Mouse (Mus musculus): ENCODE measurements around the gene Qrfp. TPM values are rescaled to one million over a fixed set of nuclear protein-coding genes. Genes with fewer than 3 reads are reported as not detected.

Gene Qrfp
- polyA plus RNA-seq, 1 experiment, result 0.11 TPM

GRCm38 (mm10) chr2:31762155-31762554 is 48.2 kb downstream of the Qrfp start:
- WGBS, result 28% methylated on average over 3 of the region's 3 CpGs
- Histone ChIP-seq H3K4me1 (ENCODE audit: control insufficient read depth, insufficient read depth, low read length) (peaks cover 36% of the 10 kb centered on the region), H3K27ac (ENCODE audit: insufficient read depth, low read depth, low read length) (peak overlapping the region; percentile 49; the same call in 1 of the 2 replicates), H3K27me3 (replicated peaks; ENCODE audit: control insufficient read depth, insufficient read depth, low read length) (no peaks in the 10 kb centered on the region), H3K4me3 (ENCODE audit: insufficient read depth, low read depth, low read length) (no peak overlapping the region), H3K36me3 (ENCODE audit: control insufficient read depth, insufficient read depth, low read length) (no peaks in the 10 kb centered on the region)
- no peak for TF ChIP-seq CTCF (conservative IDR thresholded peaks at IDR 0.05; ENCODE audit: insufficient read depth, insufficient read length, low read depth, low read length)
- no peak for TF ChIP-seq POLR2A (IDR thresholded peaks at IDR 0.05; ENCODE audit: low read depth, low read length)
- no peak for DNase-seq

- WGBS, result 25% methylated on average over 4 of the region's 4 CpGs
- TF ChIP-seq CTCF (conservative IDR thresholded peaks at IDR 0.05; ENCODE audit: insufficient read depth, insufficient read length, low read depth, low read length), result no peak
- TF ChIP-seq POLR2A (IDR thresholded peaks at IDR 0.05; ENCODE audit: low read depth, low read length), result no peak
- peak overlapping the region; percentile 49 for H3K27ac ChIP-seq (ENCODE audit: insufficient read depth, low read depth, low read length)
- DNase-seq, result peak; percentile 55
- 0 out of 2 replicates have a peak overlapping the region, but pooled peaks have one; percentile 69 for H3K4me3 ChIP-seq (ENCODE audit: insufficient read depth, low read depth, low read length)
- no peaks in the 10 kb centered on the region for H3K27me3 ChIP-seq (replicated peaks; ENCODE audit: control insufficient read depth, insufficient read depth, low read length)
- H3K4me1 ChIP-seq (ENCODE audit: control insufficient read depth, insufficient read depth, low read length), result peaks cover 34% of the 10 kb centered on the region
- H3K36me3 ChIP-seq (ENCODE audit: control insufficient read depth, insufficient read depth, low read length), result no peaks in the 10 kb centered on the region
Measured at GRCm38 (mm10) chr2:31761585-31761984, 48.8 kb downstream of the Qrfp start.

- Histone ChIP-seq H3K4me1 (ENCODE audit: control insufficient read depth, insufficient read depth, low read length) (peaks cover 32% of the 10 kb centered on the region), H3K27me3 (replicated peaks; ENCODE audit: control insufficient read depth, insufficient read depth, low read length) (no peaks in the 10 kb centered on the region), H3K36me3 (ENCODE audit: control insufficient read depth, insufficient read depth, low read length) (no peaks in the 10 kb centered on the region), H3K4me3 (ENCODE audit: insufficient read depth, low read depth, low read length) (peak overlapping the region; percentile 69), H3K27ac (ENCODE audit: insufficient read depth, low read depth, low read length) (peak overlapping the region; percentile 47)
- DNase-seq, result no peak
- 12% methylated on average over 7 of the region's 7 CpGs for WGBS
- TF ChIP-seq CTCF (conservative IDR thresholded peaks at IDR 0.05; ENCODE audit: insufficient read depth, insufficient read length, low read depth, low read length), result no peak
- TF ChIP-seq POLR2A (IDR thresholded peaks at IDR 0.05; ENCODE audit: low read depth, low read length), result no peak
Measured at GRCm38 (mm10) chr2:31761115-31761531, 49.3 kb downstream of the Qrfp start.

- DNase-seq, result no peak
- WGBS, result 0% methylated on average over 1 of the region's 1 CpGs
- no peak for TF ChIP-seq POLR2A (IDR thresholded peaks at IDR 0.05; ENCODE audit: low read depth, low read length)
- TF ChIP-seq CTCF (conservative IDR thresholded peaks at IDR 0.05; ENCODE audit: insufficient read depth, insufficient read length, low read depth, low read length), result no peak
Measured at GRCm38 (mm10) chr2:31760486-31760885, 49.9 kb downstream of the Qrfp start.

GRCm38 (mm10) chr2:31759751-31760460 is 50.5 kb downstream of the Qrfp start:
- H3K27ac ChIP-seq (ENCODE audit: insufficient read depth, low read depth, low read length), result peak overlapping the region; percentile 96
- H3K4me3 ChIP-seq (ENCODE audit: insufficient read depth, low read depth, low read length), result peak overlapping the region; percentile 69
- TF ChIP-seq POLR2A (IDR thresholded peaks at IDR 0.05; ENCODE audit: low read depth, low read length) (no peak), CTCF (conservative IDR thresholded peaks at IDR 0.05; ENCODE audit: insufficient read depth, insufficient read length, low read depth, low read length) (no peak)
- H3K4me1 ChIP-seq (ENCODE audit: control insufficient read depth, insufficient read depth, low read length), result peaks cover 26% of the 10 kb centered on the region
- no peaks in the 10 kb centered on the region for H3K36me3 ChIP-seq (ENCODE audit: control insufficient read depth, insufficient read depth, low read length)
- H3K27me3 ChIP-seq (replicated peaks; ENCODE audit: control insufficient read depth, insufficient read depth, low read length), result no peaks in the 10 kb centered on the region
- DNase-seq, result peak; percentile 85
- WGBS, result 1% methylated on average over 42 of the region's 42 CpGs

More at GRCm38 (mm10) chr2:31760486-31760885, 49.9 kb downstream of the Qrfp start:
- Histone ChIP-seq H3K4me3 (ENCODE audit: insufficient read depth, low read depth, low read length) (peak overlapping the region; percentile 69), H3K4me1 (ENCODE audit: control insufficient read depth, insufficient read depth, low read length) (peaks cover 28% of the 10 kb centered on the region), H3K27ac (ENCODE audit: insufficient read depth, low read depth, low read length) (peak overlapping the region; percentile 96), H3K27me3 (replicated peaks; ENCODE audit: control insufficient read depth, insufficient read depth, low read length) (no peaks in the 10 kb centered on the region), H3K36me3 (ENCODE audit: control insufficient read depth, insufficient read depth, low read length) (no peaks in the 10 kb centered on the region)

GRCm38 (mm10) chr2:31758966-31759365 is 51.4 kb downstream of the Qrfp start:
- no peaks in the 10 kb centered on the region for H3K27me3 ChIP-seq (replicated peaks; ENCODE audit: control insufficient read depth, insufficient read depth, low read length)
- TF ChIP-seq CTCF (conservative IDR thresholded peaks at IDR 0.05; ENCODE audit: insufficient read depth, insufficient read length, low read depth, low read length), result no peak
- TF ChIP-seq POLR2A (IDR thresholded peaks at IDR 0.05; ENCODE audit: low read depth, low read length), result no peak
- H3K36me3 ChIP-seq (ENCODE audit: control insufficient read depth, insufficient read depth, low read length), result no peaks in the 10 kb centered on the region
- H3K27ac ChIP-seq (ENCODE audit: insufficient read depth, low read depth, low read length), result no peak overlapping the region
- 76% methylated on average over 5 of the region's 5 CpGs for WGBS
- H3K4me3 ChIP-seq (ENCODE audit: insufficient read depth, low read depth, low read length), result no peak overlapping the region
- peaks cover 26% of the 10 kb centered on the region for H3K4me1 ChIP-seq (ENCODE audit: control insufficient read depth, insufficient read depth, low read length)
- no peak for DNase-seq

- H3K4me1 ChIP-seq (ENCODE audit: control insufficient read depth, insufficient read depth, low read length), result peaks cover 17% of the 10 kb centered on the region
- no peak overlapping the region for H3K27ac ChIP-seq (ENCODE audit: insufficient read depth, low read depth, low read length)
- no peak for DNase-seq
- TF ChIP-seq POLR2A (IDR thresholded peaks at IDR 0.05; ENCODE audit: low read depth, low read length), result no peak
- no peak for TF ChIP-seq CTCF (conservative IDR thresholded peaks at IDR 0.05; ENCODE audit: insufficient read depth, insufficient read length, low read depth, low read length)
- H3K27me3 ChIP-seq (replicated peaks; ENCODE audit: control insufficient read depth, insufficient read depth, low read length), result no peaks in the 10 kb centered on the region
- no peaks in the 10 kb centered on the region for H3K36me3 ChIP-seq (ENCODE audit: control insufficient read depth, insufficient read depth, low read length)
- no peak overlapping the region for H3K4me3 ChIP-seq (ENCODE audit: insufficient read depth, low read depth, low read length)
Measured at GRCm38 (mm10) chr2:31757472-31757871, 52.9 kb downstream of the Qrfp start.

Other genes with a start within 250 kb of the Qrfp start
- 23.6 and 34.7 TPM in 2 replicates for gene Fubp3, start 237.9 kb downstream of the Qrfp start, polyA plus RNA-seq (2012; rRNA removed)
- not detected in 2 replicates for gene Prdm12, start 170.5 kb downstream of the Qrfp start, polyA plus RNA-seq (2012; rRNA removed)
- 9.8 and 11.4 TPM in 2 replicates for gene Exosc2, start 139.9 kb downstream of the Qrfp start, polyA plus RNA-seq (2012; rRNA removed)
- 30.5 and 38.6 TPM in 2 replicates for gene Abl1, start 122.2 kb downstream of the Qrfp start, polyA plus RNA-seq (2012; rRNA removed)
- gene Fibcd1, start 35.4 kb upstream of the Qrfp start, polyA plus RNA-seq (2012; rRNA removed), result 0.03 and 0.05 TPM in 2 replicates
- 20.7 and 24.8 TPM in 2 replicates for gene Lamc3, start 76.7 kb upstream of the Qrfp start, polyA plus RNA-seq (2012; rRNA removed)
- 152 and 177 TPM in 2 replicates for gene Aif1l, start 139.6 kb upstream of the Qrfp start, polyA plus RNA-seq (2012; rRNA removed)
- 41.3 and 41.8 TPM in 2 replicates for gene Nup214, start 163.9 kb upstream of the Qrfp start, polyA plus RNA-seq (2012; rRNA removed)